Comparison of ENCODE assay signal across 17 mouse cellular contexts in the genomic region with DNA sequence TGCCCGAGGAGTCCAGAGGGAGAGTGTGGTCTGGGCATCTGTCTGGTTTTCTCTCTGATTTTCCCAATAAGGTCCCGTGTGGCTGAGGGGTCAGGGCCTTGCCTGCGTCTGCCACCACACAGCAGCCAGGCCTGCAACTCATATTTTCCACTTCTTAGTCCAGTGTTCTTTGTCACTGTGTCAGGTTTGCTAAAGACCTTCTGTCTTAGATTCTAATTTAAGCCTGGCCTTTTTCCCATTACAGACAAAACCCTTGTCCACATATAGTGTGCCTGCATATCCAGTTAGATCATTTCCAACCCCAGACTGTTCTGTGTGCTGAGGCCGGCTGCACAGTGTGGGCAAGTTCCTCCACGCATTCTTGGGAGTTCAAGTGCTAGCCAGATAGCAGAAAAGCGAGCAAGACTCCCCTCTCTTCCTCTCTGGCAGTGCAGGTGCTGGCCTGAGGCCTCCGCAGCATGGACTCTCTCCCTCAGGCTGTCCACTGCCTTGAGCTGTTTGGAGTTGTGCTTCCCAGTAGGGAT. TPM values are rescaled to one million over a fixed set of nuclear protein-coding genes. Genes with fewer than 3 reads are reported as not detected.
DNase-seq lines count a peak whose midpoint lies in the region; TF ChIP-seq lines count a peak whose summit lies in the region.
"Had no signal": no experiment of that assay in that cellular context is flagged by ENCODE, and none has a peak within 500 bp of the region (broad histone marks: within the 10 kb centered on the region; RNA-seq: fewer than 3 reads in every experiment).

No protein-coding gene starts in this region.

- peaks cover 49% of the 10 kb centered on the region for H3K36me3 ChIP-seq in small intestine, adult 2 months (ENCODE audit: control insufficient read depth, insufficient read depth, low read length)

- TF ChIP-seq CTCF in gastrocnemius, adult 2 months (IDR thresholded peaks at IDR 0.05): no peak
- no peak for TF ChIP-seq CTCF in small intestine, adult 2 months (IDR thresholded peaks at IDR 0.05; ENCODE audit: extremely low read depth, insufficient read length, insufficient replicate concordance, low read depth, low read length)

- H3K27ac ChIP-seq in gastrocnemius, adult 2 months: peak overlapping the region; percentile 80
- H3K27ac ChIP-seq in small intestine, adult 2 months (ENCODE audit: insufficient read depth, low read depth, low read length): peak overlapping the region; percentile 6; the same call in 1 of the 2 replicates
- H3K27ac ChIP-seq: embryonic facial prominence, embryonic 13.5 days; forebrain, embryonic 12.5 days; hindbrain, embryonic 15.5 days; layer of hippocampus, adult 2 months; liver, embryonic 15.5 days had no signal

- H3K27me3 ChIP-seq in small intestine, adult 2 months (ENCODE audit: control insufficient read depth, insufficient read depth, low read length): no peaks in the 10 kb centered on the region
- H3K27me3 ChIP-seq: embryonic facial prominence, embryonic 13.5 days; forebrain, embryonic 12.5 days; hindbrain, embryonic 15.5 days; liver, embryonic 15.5 days had no signal

- intact Hi-C loops in gastrocnemius, adult 2 months (cut with DNase I): no loop called here

- WGBS in small intestine, adult 2 months: 82% methylated on average over 7 of the region's 7 CpGs

- no peak for TF ChIP-seq POLR2A in small intestine, adult 2 months (IDR thresholded peaks at IDR 0.05; ENCODE audit: low read depth, low read length)

- DNase-seq in gastrocnemius, adult 2 months: no peak
- DNase-seq in gastrocnemius, postnatal 4 days (ENCODE audit: low spot score in 2 of 2): no peak
- peak; percentile 72 for DNase-seq in brain, adult 2 months (ENCODE audit: low read depth, low spot score)
- peak; percentile 31 for DNase-seq in heart, adult 8-10 months (ENCODE audit: low spot score)
- no peak for DNase-seq in spleen, postnatal 14 days (ENCODE audit: low spot score in 2 of 2)
- DNase-seq in adrenal gland, postnatal 14 days: no peak
- DNase-seq: kidney, adult 18-20 months; left cerebral cortex, postnatal 4 days; lung, postnatal 4 days; right cerebral cortex, adult 18-20 months; thymus, postnatal 25 days had no signal

- H3K4me3 ChIP-seq in gastrocnemius, adult 2 months: no peak overlapping the region
- no peak overlapping the region for H3K4me3 ChIP-seq in small intestine, adult 2 months (ENCODE audit: low read depth, low read length)
- H3K4me3 ChIP-seq: embryonic facial prominence, embryonic 13.5 days; forebrain, embryonic 12.5 days; hindbrain, embryonic 15.5 days; layer of hippocampus, adult 2 months; liver, embryonic 15.5 days had no signal

- H3K4me1 ChIP-seq in small intestine, adult 2 months (ENCODE audit: control insufficient read depth, insufficient read depth, insufficient read length, low read length): no peaks in the 10 kb centered on the region
- H3K4me1 ChIP-seq: embryonic facial prominence, embryonic 13.5 days; forebrain, embryonic 12.5 days; hindbrain, embryonic 15.5 days; liver, embryonic 15.5 days had no signal

RNA-seq across cellular contexts. Expression of gene Coa5, which starts 43.4 kb away (rescaled TPM):
- 10 to 100 TPM; 81.0 to 88.5 TPM for total RNA-seq in gastrocnemius, adult 2 months (2021)
- 10 to 100 TPM; 54.4 to 54.5 TPM for total RNA-seq in gastrocnemius, postnatal 4 days (2021)
- total RNA-seq in heart, adult 8-10 months (2022): 100 to 1,000 TPM in 3 of 4 experiments, 10 to 100 TPM in 1; 99.9 to 124 (median 112) TPM
- polyA plus RNA-seq in small intestine, adult 2 months (2012; rRNA removed): 18.6 and 30.0 TPM in 2 replicates
- total RNA-seq in adrenal gland, postnatal 14 days (2021): 95.9 and 97.8 TPM in 2 replicates

RNA-seq across cellular contexts. Expression of gene Unc50, which starts 43.4 kb away (rescaled TPM):
- total RNA-seq in gastrocnemius, adult 2 months (2021): 10 to 100 TPM; 14.2 to 16.6 TPM
- total RNA-seq in gastrocnemius, postnatal 4 days (2021): 10 to 100 TPM; 35.0 to 38.9 TPM
- 10 to 100 TPM; 24.8 to 29.3 (median 28.3) TPM for total RNA-seq in heart, adult 8-10 months (2022)
- 15.6 and 36.6 TPM in 2 replicates for polyA plus RNA-seq in small intestine, adult 2 months (2012; rRNA removed)
- total RNA-seq in adrenal gland, postnatal 14 days (2021): 60.5 and 66.7 TPM in 2 replicates

Comparison
In these comparisons a context has a peak if more than half of its experiments do, and no peak if none do; other contexts are left out.
1. DNase-seq: peak in brain, adult 2 months (single experiment) and heart, adult 8-10 months (single experiment); none in gastrocnemius, adult 2 months (single experiment), gastrocnemius, postnatal 4 days (0 of 2), spleen, postnatal 14 days (0 of 2) and adrenal gland, postnatal 14 days (single experiment).